Mouse (Mus musculus) kidney, embryonic 14.5 days (tissue): ENCODE data around the gene Ankrd24. TPM values are rescaled to one million over a fixed set of nuclear protein-coding genes. Genes with fewer than 3 reads are reported as not detected.
"Not testable (repeated sequence)": the region's sequence is repeated elsewhere in the genome, so short reads cannot be mapped to it uniquely, and the experiment has no call there.

Experiments used
- ATAC-seq: fragments of 200-750 bp; cut with Nextera tagmentation; 2 replicates; pipeline ENCODE4 v1.8.0; 2017; ENCODE audit warnings: moderate number of reproducible peaks, mild to moderate bottlenecking, moderate TSS enrichment, moderate library complexity; ENCODE audit not compliant: low FRiP score, low TSS enrichment
- H3K27ac ChIP-seq: fragments of 300-500 bp; sonication (generic); 2 replicates; pipeline ENCODE4 v1.5.1; 2014; ENCODE audit warnings: low read depth, mild to moderate bottlenecking, low read length, moderate library complexity, mixed read lengths
- H3K27me3 ChIP-seq: fragments of 300-500 bp; sonication (generic); 2 replicates; pipeline ENCODE4 v1.6.1; 2014; ENCODE audit warnings: mild to moderate bottlenecking, low read length; ENCODE audit not compliant: control insufficient read depth, insufficient read depth
- H3K36me3 ChIP-seq: fragments of 300-500 bp; sonication (generic); 2 replicates; pipeline ENCODE4 v1.6.1; 2014; ENCODE audit warnings: low read length, mixed read lengths; ENCODE audit not compliant: control insufficient read depth, insufficient read depth
- H3K4me1 ChIP-seq: fragments of 300-500 bp; sonication (generic); 2 replicates; pipeline ENCODE4 v1.6.1; 2014; ENCODE audit warnings: low read length, mixed read lengths; ENCODE audit not compliant: control insufficient read depth, insufficient read depth
- H3K4me2 ChIP-seq: fragments of 300-500 bp; sonication (generic); replicated peaks from 2 replicates; pipeline ENCODE4 v1.6.1; 2014; ENCODE audit warnings: low read depth, mild to moderate bottlenecking, low read length
- H3K4me3 ChIP-seq: fragments of 300-500 bp; sonication (generic); 2 replicates; pipeline ENCODE4 v1.5.1; 2014; ENCODE audit warnings: mild to moderate bottlenecking, low read length
- H3K9ac ChIP-seq: fragments of 300-500 bp; sonication (generic); 2 replicates; pipeline ENCODE4 v1.6.1; 2014; ENCODE audit warnings: low read depth, mild to moderate bottlenecking, low read length, moderate library complexity
- H3K9me3 ChIP-seq: fragments of 300-500 bp; sonication (generic); 2 replicates; pipeline ENCODE4 v1.6.1; 2016; ENCODE audit warnings: low read length; ENCODE audit not compliant: control insufficient read depth
- WGBS: fragments of 180-500 bp; shearing (Covaris S2); extraction: QIAGEN DNeasy Blood & Tissue Kit; methylation state at CpG from one replicate; pipeline ENCODE4 v1.1.7; 2014; 5-methylcytosine and 5-hydroxymethylcytosine counted together
- polyA plus RNA-seq: library from polyadenylated mRNA; unstranded; fragments of >200 nt; fragmentation: Nextera tagmentation; extraction: Ambion mirVana; gene quantifications from 2 replicates; pipeline ENCODE4 v1.2.1, GENCODE M21; 2014

The Ankrd24 gene
- polyA plus RNA-seq, 1 experiment from 2014 or later: 11.3 TPM

- Histone ChIP-seq H3K27me3 (no peaks in the 10 kb centered on the region), H3K4me3 (no peak overlapping the region), H3K4me2 (no peak overlapping the region), H3K27ac (no peak overlapping the region), H3K9me3 (no peaks in the 10 kb centered on the region), H3K4me1 (peaks cover 14% of the 10 kb centered on the region), H3K9ac (no peak overlapping the region), H3K36me3 (no peaks in the 10 kb centered on the region)
- ATAC-seq: no peak
- 75% methylated on average over 6 of the region's 6 CpGs for WGBS
These were observed 9.8 kb downstream of the Ankrd24 start for GRCm38 (mm10) chr10:81638101-81638500.

DNA sequence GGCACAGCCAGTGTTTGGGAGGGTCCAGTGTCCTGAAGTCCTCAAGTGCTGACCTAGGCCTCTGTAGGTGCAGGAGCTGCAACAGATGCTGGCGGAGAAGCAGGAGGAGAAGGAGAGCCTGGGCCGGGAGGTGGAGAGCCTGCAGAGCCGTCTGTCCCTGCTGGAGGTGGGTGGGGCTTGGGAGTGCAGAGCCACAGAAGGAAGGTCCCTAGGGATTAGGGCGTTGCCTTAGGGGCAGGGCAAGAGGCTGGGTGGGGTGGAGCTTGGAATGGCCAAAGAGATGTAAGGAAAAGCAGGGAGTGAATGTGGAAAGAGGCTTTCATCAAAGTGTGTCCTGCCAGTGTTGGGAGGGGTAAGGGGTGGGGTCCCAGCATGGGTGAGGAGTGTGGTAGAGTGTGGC, 12.5 kb downstream of the Ankrd24 start:
- H3K27ac ChIP-seq, H3K4me2 ChIP-seq, H3K4me3 ChIP-seq, H3K27me3 ChIP-seq, H3K9ac ChIP-seq, H3K36me3 ChIP-seq, H3K4me1 ChIP-seq, H3K9me3 ChIP-seq, ATAC-seq: not testable (repeated sequence)
- WGBS: 47% methylated on average over 4 of the region's 4 CpGs

- Histone ChIP-seq H3K9me3 (no peaks in the 10 kb centered on the region), H3K4me1 (peaks cover 9% of the 10 kb centered on the region), H3K4me3 (no peak overlapping the region), H3K9ac (no peak overlapping the region), H3K4me2 (no peak overlapping the region), H3K36me3 (no peaks in the 10 kb centered on the region), H3K27me3 (no peaks in the 10 kb centered on the region), H3K27ac (no peak overlapping the region)
- no peak for ATAC-seq
- 91% methylated on average over 2 of the region's 2 CpGs for WGBS
These were observed 13.2 kb downstream of the Ankrd24 start for GRCm38 (mm10) chr10:81641566-81641965.

- Histone ChIP-seq H3K4me1 (peaks cover 9% of the 10 kb centered on the region), H3K27me3 (no peaks in the 10 kb centered on the region), H3K36me3 (no peaks in the 10 kb centered on the region; the same call in 1 of the 2 replicates), H3K9ac (peak overlapping the region; percentile 92; the same call in 1 of the 2 replicates), H3K4me2 (peak overlapping the region; percentile 88), H3K27ac (peak overlapping the region; percentile 97; the same call in 1 of the 2 replicates), H3K9me3 (no peaks in the 10 kb centered on the region), H3K4me3 (peak overlapping the region; percentile 71; the same call in 1 of the 2 replicates)
- ATAC-seq: no peak
- WGBS: 80% methylated on average over 8 of the region's 8 CpGs
These were observed 13.8 kb downstream of the Ankrd24 start for GRCm38 (mm10) chr10:81641978-81642647.

DNA sequence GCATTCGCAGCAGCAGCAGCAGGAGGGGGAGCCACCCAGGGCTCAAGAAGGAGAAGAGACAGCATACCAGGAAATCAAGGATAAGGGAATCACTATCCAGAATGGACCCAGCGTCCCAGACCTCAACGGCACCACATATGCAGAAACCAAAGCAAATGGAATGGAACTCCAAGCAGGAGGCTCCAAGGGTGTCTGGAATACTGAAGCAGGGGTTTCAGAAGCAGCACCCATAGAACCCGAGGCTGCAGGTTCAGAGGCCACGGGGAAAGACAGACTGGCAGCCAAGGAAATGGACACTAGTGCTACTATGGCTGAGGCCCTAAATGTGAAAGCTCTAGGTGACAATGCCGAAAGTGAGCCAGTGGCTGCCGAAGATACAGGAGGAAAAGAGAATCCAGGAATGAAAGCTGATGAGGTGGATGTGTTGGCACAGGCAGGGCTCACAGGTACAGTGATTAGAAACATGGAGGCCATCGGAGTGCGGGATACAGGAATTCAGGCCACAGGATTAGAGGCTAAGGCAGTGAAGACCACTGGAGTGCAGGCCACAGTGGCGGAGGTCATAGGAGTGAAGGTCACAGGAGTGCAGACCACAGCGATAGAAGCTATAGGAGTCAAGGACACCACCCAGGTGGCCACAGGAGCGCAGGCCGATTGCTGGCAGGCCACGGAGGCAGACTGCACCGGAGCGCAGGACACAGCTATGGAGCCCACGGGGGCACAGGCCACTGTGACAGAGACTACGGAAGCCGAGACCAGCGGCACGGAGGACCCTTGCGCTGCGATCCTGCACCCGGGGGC, 14.5 kb downstream of the Ankrd24 start:
- peak overlapping the region; percentile 92 for H3K9ac ChIP-seq
- H3K4me2 ChIP-seq: peak overlapping the region; percentile 88
- peaks cover 9% of the 10 kb centered on the region for H3K4me1 ChIP-seq
- H3K36me3 ChIP-seq: no peaks in the 10 kb centered on the region; the same call in 1 of the 2 replicates
- peak; percentile 37 for ATAC-seq
- no peaks in the 10 kb centered on the region for H3K9me3 ChIP-seq
- WGBS: 20% methylated on average over 24 of the region's 24 CpGs
- H3K4me3 ChIP-seq: peak overlapping the region; percentile 71
- no peaks in the 10 kb centered on the region for H3K27me3 ChIP-seq
- peak overlapping the region; percentile 97 for H3K27ac ChIP-seq

DNA sequence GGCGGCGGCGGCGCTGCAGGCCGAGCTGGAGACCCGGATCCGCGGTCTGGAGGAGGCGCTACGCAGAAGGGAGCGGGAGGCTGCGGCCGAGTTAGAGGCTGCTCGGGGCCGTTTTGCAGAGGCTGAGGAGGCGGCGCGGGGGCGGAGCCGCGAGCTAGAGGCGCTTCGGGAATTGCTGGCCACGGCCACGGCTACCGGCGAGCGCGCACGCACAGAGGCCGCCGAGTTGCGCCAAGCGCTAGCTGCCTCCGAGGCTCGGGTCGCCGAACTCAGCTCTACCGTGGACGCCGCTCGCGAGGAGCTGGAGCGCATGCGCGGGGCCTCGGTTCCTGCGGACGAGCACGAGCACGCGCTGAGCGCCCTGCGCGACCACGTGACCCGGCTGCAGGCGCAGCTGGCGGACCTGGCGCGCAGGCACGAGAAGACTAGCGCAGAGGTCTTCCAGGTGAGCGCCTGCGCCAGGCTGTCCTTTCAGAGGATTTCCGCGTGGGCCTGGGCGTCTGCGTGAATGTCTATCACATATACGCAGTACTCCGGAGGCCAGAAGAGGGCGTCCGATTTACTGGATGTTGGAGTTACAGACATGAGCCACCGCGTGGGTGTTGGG, 15.2 kb downstream of the Ankrd24 start:
- H3K27ac ChIP-seq: peak overlapping the region; percentile 97
- peak overlapping the region; percentile 71 for H3K4me3 ChIP-seq
- peak; percentile 91 for ATAC-seq

GRCm38 (mm10) chr10:81644162-81644561, 15.8 kb downstream of the Ankrd24 start:
- peak overlapping the region; percentile 97 for H3K27ac ChIP-seq
- ATAC-seq: peak; percentile 19; the same call in 1 of the 2 replicates

More for the DNA sequence above, 15.2 kb downstream of the Ankrd24 start:
- Histone ChIP-seq H3K36me3 (no peaks in the 10 kb centered on the region; the same call in 1 of the 2 replicates), H3K9ac (peak overlapping the region; percentile 92), H3K4me2 (peak overlapping the region; percentile 88), H3K4me1 (peaks cover 9% of the 10 kb centered on the region), H3K27me3 (no peaks in the 10 kb centered on the region), H3K9me3 (no peaks in the 10 kb centered on the region)
- 1% methylated on average over 75 of the region's 75 CpGs for WGBS

GRCm38 (mm10) chr10:81644716-81645115, 16.4 kb downstream of the Ankrd24 start:
- no peak overlapping the region for H3K27ac ChIP-seq
- no peak overlapping the region for H3K9ac ChIP-seq
- H3K36me3 ChIP-seq: no peaks in the 10 kb centered on the region; the same call in 1 of the 2 replicates
- H3K4me3 ChIP-seq: no peak overlapping the region
- H3K27me3 ChIP-seq: no peaks in the 10 kb centered on the region
- no peaks in the 10 kb centered on the region for H3K9me3 ChIP-seq
- WGBS: 91% methylated on average over 18 of the region's 18 CpGs
- no peak overlapping the region for H3K4me2 ChIP-seq
- ATAC-seq: no peak
- peaks cover 9% of the 10 kb centered on the region for H3K4me1 ChIP-seq

More at GRCm38 (mm10) chr10:81644162-81644561, 15.8 kb downstream of the Ankrd24 start:
- peak overlapping the region; percentile 92; the same call in 1 of the 2 replicates for H3K9ac ChIP-seq
- H3K36me3 ChIP-seq: no peaks in the 10 kb centered on the region; the same call in 1 of the 2 replicates
- 48% methylated on average over 2 of the region's 2 CpGs for WGBS
- H3K27me3 ChIP-seq: no peaks in the 10 kb centered on the region
- peaks cover 9% of the 10 kb centered on the region for H3K4me1 ChIP-seq
- no peaks in the 10 kb centered on the region for H3K9me3 ChIP-seq
- peak overlapping the region; percentile 71 for H3K4me3 ChIP-seq
- H3K4me2 ChIP-seq: peak overlapping the region; percentile 88
